Mouse (Mus musculus) limb, embryonic 14.5 days (tissue): ENCODE data around the gene Eif3c. TPM values are rescaled to one million over a fixed set of nuclear protein-coding genes. Genes with fewer than 3 reads are reported as not detected.
A peak's percentile ranks its signal among the peaks of the same experiment; 100 is the strongest.

Source experiments
- ATAC-seq: fragments of 200-750 bp; cut with Nextera tagmentation; 2 replicates; pipeline ENCODE4 v1.8.0; 2017; ENCODE audit warnings: low read depth, moderate number of reproducible peaks, moderate TSS enrichment; ENCODE audit not compliant: low FRiP score
- DNase-seq: peaks from one replicate; pipeline ENCODE4 v3.0.0-alpha.2; 2015; ENCODE audit warnings: low spot score
- H3K27ac ChIP-seq: fragments of 300-500 bp; sonication (generic); replicated peaks from 2 replicates; pipeline ENCODE4 v1.5.1; 2014; ENCODE audit warnings: low read depth, mild to moderate bottlenecking, low read length, moderate library complexity, mixed read lengths
- H3K27me3 ChIP-seq: fragments of 300-500 bp; sonication (generic); 2 replicates; pipeline ENCODE4 v1.6.1; 2014; ENCODE audit warnings: low read length, mixed read lengths; ENCODE audit not compliant: control insufficient read depth, insufficient read depth
- H3K36me3 ChIP-seq: fragments of 300-500 bp; sonication (generic); 2 replicates; pipeline ENCODE4 v1.6.1; 2014; ENCODE audit warnings: mild to moderate bottlenecking, low read length, moderate library complexity, mixed read lengths; ENCODE audit not compliant: control insufficient read depth, insufficient read depth
- H3K4me1 ChIP-seq: fragments of 300-500 bp; sonication (generic); 2 replicates; pipeline ENCODE4 v1.6.1; 2014; ENCODE audit warnings: antibody characterized with exemption, low read length, mixed read lengths; ENCODE audit not compliant: control insufficient read depth, insufficient read depth
- H3K4me2 ChIP-seq: fragments of 300-500 bp; sonication (generic); replicated peaks from 2 replicates; pipeline ENCODE4 v1.6.1; 2014; ENCODE audit warnings: low read depth, mild to moderate bottlenecking, low read length, moderate library complexity; ENCODE audit not compliant: severe bottlenecking
- H3K4me3 ChIP-seq: fragments of 300-500 bp; sonication (generic); replicated peaks from 2 replicates; pipeline ENCODE4 v1.5.1; 2014; ENCODE audit warnings: low read length
- H3K9ac ChIP-seq: fragments of 300-500 bp; sonication (generic); 2 replicates; pipeline ENCODE4 v1.6.1; 2014; ENCODE audit warnings: mild to moderate bottlenecking, low read depth, low read length, moderate library complexity; ENCODE audit not compliant: severe bottlenecking
- H3K9me3 ChIP-seq: fragments of 300-500 bp; sonication (generic); 2 replicates; pipeline ENCODE4 v1.6.1; 2016; ENCODE audit warnings: low read length; ENCODE audit not compliant: control insufficient read depth
- POLR2A ChIP-seq: fragments of 200-500 bp; IDR thresholded peaks from 2 replicates; pipeline ENCODE4 v1.8.0; 2012; ENCODE audit warnings: inconsistent platforms, mild to moderate bottlenecking, moderate library complexity, borderline replicate concordance; ENCODE audit not compliant: insufficient read depth, insufficient read length; ENCODE audit errors: extremely low read depth
- WGBS: fragments of 180-500 bp; shearing (Covaris S2); extraction: QIAGEN DNeasy Blood & Tissue Kit; methylation state at CpG from one replicate; pipeline ENCODE4 v1.1.7; 2014; 5-methylcytosine and 5-hydroxymethylcytosine counted together
- polyA plus RNA-seq, 2 experiments: library from polyadenylated mRNA; depleted of rRNA in 1 of 2; stranded (reverse) in 1 of 2; unstranded in 1 of 2; fragments of >200 nt; fragmentation: Nextera tagmentation in 1 of 2; extraction: Ambion mirVana in 1 of 2; gene quantifications; 2 replicates each; pipeline versions ENCODE4 v1.2.1 to v1.2.3; 2012 to 2014

Gene Eif3c
- polyA plus RNA-seq (2012; rRNA removed) (107 and 115 TPM in 2 replicates), polyA plus RNA-seq (2014; fragmentation: Nextera tagmentation; extraction: Ambion mirVana) (169 and 171 TPM in 2 replicates)

GRCm38 (mm10) chr7:126566094-126566765 is at the start of gene Eif3c:
Eif3c (minus strand) TSS chr7:126566411.
- Histone ChIP-seq H3K27ac (peak within 1 kb of the TSS; percentile 77), H3K27me3 (no peaks in the 10 kb centered on the region), H3K4me2 (peak within 1 kb of the TSS; percentile 68), H3K9ac (peak within 1 kb of the TSS; percentile 81), H3K9me3 (no peaks in the 10 kb centered on the region), H3K4me1 (no peaks in the 10 kb centered on the region; the same call in 1 of the 2 replicates), H3K36me3 (peaks cover 35% of the 10 kb centered on the region), H3K4me3 (peak within 1 kb of the TSS; percentile 97)
- WGBS = 3% methylated on average over 46 of the region's 46 CpGs
- ATAC-seq (peak; percentile 91), DNase-seq (peak; percentile 99)
- no peak for TF ChIP-seq POLR2A

GRCm38 (mm10) chr7:126612736-126613135 is 46.5 kb upstream of the Eif3c start:
- no peak for TF ChIP-seq POLR2A
- Histone ChIP-seq H3K4me3 (no peak overlapping the region), H3K36me3 (no peaks in the 10 kb centered on the region), H3K9me3 (no peaks in the 10 kb centered on the region), H3K27me3 (no peaks in the 10 kb centered on the region), H3K4me2 (no peak overlapping the region), H3K9ac (no peak overlapping the region), H3K4me1 (no peaks in the 10 kb centered on the region), H3K27ac (no peak overlapping the region)
- DNase-seq = no peak
- WGBS = 82% methylated on average over 3 of the region's 3 CpGs
- no peak for ATAC-seq

- no peaks in the 10 kb centered on the region for H3K9me3 ChIP-seq
- DNase-seq (no peak), ATAC-seq (no peak)
- no peaks in the 10 kb centered on the region for H3K27me3 ChIP-seq
- no peak for TF ChIP-seq POLR2A
- H3K27ac ChIP-seq = no peak overlapping the region
- no peaks in the 10 kb centered on the region for H3K36me3 ChIP-seq
- no peak overlapping the region for H3K4me2 ChIP-seq
- H3K4me1 ChIP-seq = no peaks in the 10 kb centered on the region
- H3K4me3 ChIP-seq = no peak overlapping the region
- no peak overlapping the region for H3K9ac ChIP-seq
- WGBS = 87% methylated on average over 5 of the region's 5 CpGs
Measured at GRCm38 (mm10) chr7:126607796-126608195, 41.6 kb upstream of the Eif3c start.

GRCm38 (mm10) chr7:126607064-126607463 is 40.9 kb upstream of the Eif3c start:
- H3K4me2 ChIP-seq = no peak overlapping the region
- H3K36me3 ChIP-seq = no peaks in the 10 kb centered on the region
- no peak for TF ChIP-seq POLR2A
- no peak for ATAC-seq
- H3K27ac ChIP-seq = no peak overlapping the region
- no peak overlapping the region for H3K4me3 ChIP-seq
- H3K4me1 ChIP-seq = no peaks in the 10 kb centered on the region
- H3K9me3 ChIP-seq = no peaks in the 10 kb centered on the region
- no peak for DNase-seq
- 70% methylated on average over 3 of the region's 3 CpGs for WGBS
- no peaks in the 10 kb centered on the region for H3K27me3 ChIP-seq
- no peak overlapping the region for H3K9ac ChIP-seq

GRCm38 (mm10) chr7:126606611-126607010 is 40.4 kb upstream of the Eif3c start:
- Histone ChIP-seq H3K4me3 (no peak overlapping the region), H3K9ac (no peak overlapping the region), H3K4me2 (no peak overlapping the region), H3K9me3 (no peaks in the 10 kb centered on the region), H3K4me1 (no peaks in the 10 kb centered on the region), H3K36me3 (no peaks in the 10 kb centered on the region), H3K27ac (no peak overlapping the region), H3K27me3 (no peaks in the 10 kb centered on the region)
- ATAC-seq (no peak), DNase-seq (no peak)
- 73% methylated on average over 5 of the region's 5 CpGs for WGBS
- no peak for TF ChIP-seq POLR2A
